Mouse (Mus musculus): ENCODE measurements around the gene Angptl2. TPM values are rescaled to one million over a fixed set of nuclear protein-coding genes. Genes with fewer than 3 reads are reported as not detected.

Angptl2 gene
- polyA plus RNA-seq (2015; fragmentation: Nextera tagmentation; extraction: Ambion mirVana), result 36.8 and 38.5 TPM in 2 replicates

DNA sequence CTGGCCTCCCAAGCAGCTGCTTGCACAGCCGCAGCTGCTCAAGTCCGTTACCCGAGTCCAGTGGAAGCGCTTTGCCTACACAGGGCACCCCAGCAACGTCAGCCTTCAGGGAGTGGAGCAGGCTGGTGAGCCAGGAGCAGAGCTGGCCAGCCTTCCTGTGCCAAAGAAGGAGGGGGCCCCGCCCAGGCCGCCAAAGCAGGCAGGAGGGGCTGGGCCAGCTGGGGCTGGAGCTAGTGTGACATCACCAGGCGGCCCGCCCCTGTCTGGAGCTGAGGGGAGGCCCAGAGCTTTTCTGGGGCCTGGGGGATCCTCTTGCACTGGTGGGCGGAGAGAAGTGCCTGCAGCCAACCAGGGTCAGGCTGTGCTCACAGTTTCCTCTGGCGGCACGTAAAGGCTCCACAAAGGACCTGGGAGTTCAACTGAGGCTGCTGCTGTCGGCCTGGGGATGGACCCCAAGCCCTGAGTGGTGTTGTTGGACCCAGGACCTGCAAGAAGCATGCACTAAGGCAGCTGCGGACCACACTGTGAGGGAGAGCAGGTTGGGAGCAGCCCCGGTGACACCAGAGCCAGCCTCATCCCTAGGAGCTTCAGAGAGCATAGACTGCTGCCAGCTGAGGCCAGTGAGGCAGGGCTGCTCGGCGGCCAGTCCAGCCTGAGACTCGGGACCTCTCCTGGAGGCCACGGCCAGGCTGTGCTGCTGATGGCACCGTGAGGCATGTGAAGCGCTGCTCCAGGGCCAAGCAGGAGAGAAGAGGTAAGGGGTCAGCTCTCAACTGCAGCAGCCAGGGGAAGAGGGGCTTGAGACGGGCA, at the start of gene Angptl2:
Angptl2 (plus strand) TSS at position 370 of the 810 bp plus-strand sequence.
- WGBS, result 2% methylated on average over 22 of the region's 22 CpGs

DNA sequence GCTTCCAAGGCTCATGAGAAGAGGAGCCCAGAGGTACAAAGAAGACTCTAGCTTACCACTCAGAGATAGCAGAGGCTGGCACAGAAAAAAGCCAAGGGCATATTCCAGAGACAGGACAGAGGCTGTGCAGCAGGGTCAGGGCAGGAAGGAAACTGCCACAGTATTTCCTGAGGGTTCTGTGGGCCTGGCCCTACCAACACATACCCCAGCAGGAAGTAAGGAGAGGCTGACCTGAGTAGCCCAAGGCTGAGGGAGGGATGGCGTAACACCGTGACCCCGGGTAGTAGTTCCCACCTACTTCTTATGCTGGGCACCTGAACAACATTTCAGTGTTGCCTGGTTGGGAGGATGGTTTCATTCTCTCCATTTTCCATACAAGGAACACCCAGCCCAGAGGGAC, 48.8 kb upstream of the Angptl2 start:
- H3K9ac ChIP-seq, result no peak overlapping the region
- no peak overlapping the region for H3K27ac ChIP-seq
- no peaks in the 10 kb centered on the region for H3K36me3 ChIP-seq
- H3K4me3 ChIP-seq (replicated peaks), result no peak overlapping the region
- no peak for ATAC-seq
- no peaks in the 10 kb centered on the region for H3K9me3 ChIP-seq
- H3K4me2 ChIP-seq (replicated peaks), result no peak overlapping the region
- peaks cover 20% of the 10 kb centered on the region for H3K4me1 ChIP-seq (replicated peaks)
- WGBS, result 87% methylated on average over 3 of the region's 3 CpGs
- H3K27me3 ChIP-seq (replicated peaks), result no peaks in the 10 kb centered on the region

More for the DNA sequence above, at the start of gene Angptl2:
- Histone ChIP-seq H3K27me3 (replicated peaks) (no peaks in the 10 kb centered on the region), H3K4me1 (replicated peaks) (peaks cover 46% of the 10 kb centered on the region), H3K27ac (peak within 1 kb of the TSS; percentile 90), H3K4me3 (replicated peaks) (peak within 1 kb of the TSS; percentile 48), H3K9me3 (no peaks in the 10 kb centered on the region), H3K36me3 (no peaks in the 10 kb centered on the region), H3K4me2 (replicated peaks) (peak within 1 kb of the TSS; percentile 78), H3K9ac (peak within 1 kb of the TSS; percentile 73)
- ATAC-seq, result peak; percentile 96

- no peak for ATAC-seq
- Histone ChIP-seq H3K4me1 (replicated peaks) (peaks cover 20% of the 10 kb centered on the region), H3K27me3 (replicated peaks) (no peaks in the 10 kb centered on the region), H3K9me3 (no peaks in the 10 kb centered on the region), H3K27ac (no peak overlapping the region), H3K36me3 (no peaks in the 10 kb centered on the region), H3K4me3 (replicated peaks) (no peak overlapping the region), H3K4me2 (replicated peaks) (no peak overlapping the region), H3K9ac (no peak overlapping the region)
- WGBS, result 70% methylated on average over 6 of the region's 6 CpGs
These were observed 46.4 kb upstream of the Angptl2 start for GRCm38 (mm10) chr2:33169445-33169844.

DNA sequence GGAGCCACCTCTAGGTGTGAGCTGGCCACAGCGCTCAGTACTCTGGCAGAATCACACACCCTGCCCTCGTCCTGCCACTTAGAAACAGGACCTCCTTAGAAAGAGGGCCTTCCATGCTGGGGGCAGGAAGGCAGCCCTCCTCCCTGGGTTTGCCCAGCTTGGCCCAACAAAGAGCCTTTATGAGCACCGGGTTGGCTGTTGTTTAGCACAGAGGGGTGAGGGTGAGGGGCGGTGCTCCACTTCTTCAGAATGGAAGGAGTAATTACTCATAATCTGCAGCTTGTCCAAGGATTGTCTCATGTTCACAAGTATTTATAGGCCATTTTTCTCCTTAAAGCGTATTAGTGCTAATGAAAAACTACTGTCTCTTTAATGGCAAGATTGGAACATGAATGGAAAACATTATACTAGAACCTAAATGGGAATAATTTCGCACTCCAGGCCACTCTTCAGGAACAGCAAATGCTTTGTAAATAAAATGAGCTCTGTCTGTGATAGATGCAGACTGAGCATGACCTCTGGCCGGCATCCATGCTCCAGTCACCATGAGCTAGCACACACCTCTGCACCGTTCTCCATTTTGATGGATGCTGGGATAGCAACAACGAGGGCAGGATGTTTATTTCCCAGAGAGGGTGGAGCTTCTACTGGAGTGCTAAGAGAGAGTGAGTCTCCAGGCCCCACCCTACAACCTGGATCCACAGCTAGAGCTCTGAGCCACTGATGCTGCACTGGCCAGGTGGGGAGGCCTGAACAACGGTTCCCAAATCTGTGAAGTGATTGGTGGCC, 44.9 kb upstream of the Angptl2 start:
- Histone ChIP-seq H3K36me3 (no peaks in the 10 kb centered on the region), H3K4me2 (replicated peaks) (no peak overlapping the region), H3K4me1 (replicated peaks) (peaks cover 7% of the 10 kb centered on the region; the same call in 1 of the 2 replicates), H3K9me3 (no peaks in the 10 kb centered on the region), H3K9ac (no peak overlapping the region), H3K4me3 (replicated peaks) (no peak overlapping the region), H3K27ac (no peak overlapping the region), H3K27me3 (replicated peaks) (no peaks in the 10 kb centered on the region)
- 59% methylated on average over 10 of the region's 10 CpGs for WGBS
- ATAC-seq, result no peak

- no peak overlapping the region for H3K4me2 ChIP-seq (replicated peaks)
- no peak for ATAC-seq
- no peak overlapping the region for H3K27ac ChIP-seq
- WGBS, result 67% methylated on average over 10 of the region's 10 CpGs
- no peaks in the 10 kb centered on the region for H3K36me3 ChIP-seq
- no peak overlapping the region for H3K4me3 ChIP-seq (replicated peaks)
- H3K9me3 ChIP-seq, result no peaks in the 10 kb centered on the region
- no peak overlapping the region for H3K9ac ChIP-seq
- H3K4me1 ChIP-seq (replicated peaks), result peaks cover 14% of the 10 kb centered on the region
- H3K27me3 ChIP-seq (replicated peaks), result no peaks in the 10 kb centered on the region
These were observed 42.7 kb upstream of the Angptl2 start for GRCm38 (mm10) chr2:33173126-33173525.

GRCm38 (mm10) chr2:33173686-33174085, 42.2 kb upstream of the Angptl2 start:
- Histone ChIP-seq H3K9ac (no peak overlapping the region), H3K4me2 (replicated peaks) (no peak overlapping the region), H3K9me3 (no peaks in the 10 kb centered on the region), H3K36me3 (no peaks in the 10 kb centered on the region), H3K4me3 (replicated peaks) (no peak overlapping the region), H3K27ac (no peak overlapping the region), H3K4me1 (replicated peaks) (peaks cover 20% of the 10 kb centered on the region), H3K27me3 (replicated peaks) (no peaks in the 10 kb centered on the region)
- ATAC-seq, result no peak
- 92% methylated on average over 7 of the region's 7 CpGs for WGBS

DNA sequence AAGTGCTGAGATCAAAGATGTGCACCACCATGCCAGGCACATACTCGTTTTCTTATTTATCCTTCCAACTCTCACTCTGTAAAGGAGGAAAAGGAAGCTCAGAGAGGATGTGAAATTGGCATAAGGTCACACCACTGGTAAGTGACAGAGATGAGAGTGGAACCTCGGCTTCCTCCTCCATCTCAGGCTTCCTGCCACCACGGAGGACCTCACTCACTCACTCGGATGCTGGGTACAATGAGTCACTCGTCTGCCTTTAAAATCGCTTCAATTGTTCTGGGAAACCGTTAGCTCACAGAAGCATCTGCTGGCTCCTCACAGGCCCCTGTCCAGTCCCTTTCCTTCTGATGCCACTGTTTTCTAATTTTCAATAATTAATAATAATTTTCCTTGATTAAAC, 39.4 kb upstream of the Angptl2 start:
- H3K9me3 ChIP-seq, result no peaks in the 10 kb centered on the region
- peaks cover 32% of the 10 kb centered on the region for H3K4me1 ChIP-seq (replicated peaks)
- WGBS, result 64% methylated on average over 7 of the region's 7 CpGs
- H3K9ac ChIP-seq, result no peak overlapping the region
- no peak overlapping the region for H3K27ac ChIP-seq
- ATAC-seq, result no peak
- H3K36me3 ChIP-seq, result no peaks in the 10 kb centered on the region
- no peaks in the 10 kb centered on the region for H3K27me3 ChIP-seq (replicated peaks)
- H3K4me2 ChIP-seq (replicated peaks), result no peak overlapping the region
- H3K4me3 ChIP-seq (replicated peaks), result no peak overlapping the region

GRCm38 (mm10) chr2:33176921-33177320, 38.9 kb upstream of the Angptl2 start:
- H3K4me1 ChIP-seq (replicated peaks), result peaks cover 32% of the 10 kb centered on the region
- no peak overlapping the region for H3K4me2 ChIP-seq (replicated peaks)
- no peaks in the 10 kb centered on the region for H3K27me3 ChIP-seq (replicated peaks)
- H3K9ac ChIP-seq, result no peak overlapping the region
- peak overlapping the region; percentile 76 for H3K27ac ChIP-seq
- H3K9me3 ChIP-seq, result no peaks in the 10 kb centered on the region
- no peak for ATAC-seq
- no peaks in the 10 kb centered on the region for H3K36me3 ChIP-seq
- H3K4me3 ChIP-seq (replicated peaks), result no peak overlapping the region
- 52% methylated on average over 2 of the region's 2 CpGs for WGBS

GRCm38 (mm10) chr2:33177443-33178242, 38.2 kb upstream of the Angptl2 start:
- no peak overlapping the region for H3K4me3 ChIP-seq (replicated peaks)
- H3K4me2 ChIP-seq (replicated peaks), result peak overlapping the region; percentile 47
- peak; percentile 82 for ATAC-seq
- H3K4me1 ChIP-seq (replicated peaks), result peaks cover 32% of the 10 kb centered on the region
- WGBS, result 27% methylated on average over 12 of the region's 12 CpGs
- H3K27me3 ChIP-seq (replicated peaks), result no peaks in the 10 kb centered on the region
- peak overlapping the region; percentile 76 for H3K27ac ChIP-seq
- no peaks in the 10 kb centered on the region for H3K9me3 ChIP-seq
- H3K36me3 ChIP-seq, result no peaks in the 10 kb centered on the region
- no peak overlapping the region for H3K9ac ChIP-seq

GRCm38 (mm10) chr2:33178243-33178932, 37.5 kb upstream of the Angptl2 start:
- Histone ChIP-seq H3K27me3 (replicated peaks) (no peaks in the 10 kb centered on the region), H3K9ac (peak overlapping the region; percentile 20), H3K36me3 (no peaks in the 10 kb centered on the region), H3K9me3 (no peaks in the 10 kb centered on the region), H3K4me3 (replicated peaks) (no peak overlapping the region), H3K27ac (peak overlapping the region; percentile 76), H3K4me2 (replicated peaks) (peak overlapping the region; percentile 47), H3K4me1 (replicated peaks) (peaks cover 32% of the 10 kb centered on the region)
- ATAC-seq, result peak; percentile 46
- WGBS, result 42% methylated on average over 11 of the region's 11 CpGs

DNA sequence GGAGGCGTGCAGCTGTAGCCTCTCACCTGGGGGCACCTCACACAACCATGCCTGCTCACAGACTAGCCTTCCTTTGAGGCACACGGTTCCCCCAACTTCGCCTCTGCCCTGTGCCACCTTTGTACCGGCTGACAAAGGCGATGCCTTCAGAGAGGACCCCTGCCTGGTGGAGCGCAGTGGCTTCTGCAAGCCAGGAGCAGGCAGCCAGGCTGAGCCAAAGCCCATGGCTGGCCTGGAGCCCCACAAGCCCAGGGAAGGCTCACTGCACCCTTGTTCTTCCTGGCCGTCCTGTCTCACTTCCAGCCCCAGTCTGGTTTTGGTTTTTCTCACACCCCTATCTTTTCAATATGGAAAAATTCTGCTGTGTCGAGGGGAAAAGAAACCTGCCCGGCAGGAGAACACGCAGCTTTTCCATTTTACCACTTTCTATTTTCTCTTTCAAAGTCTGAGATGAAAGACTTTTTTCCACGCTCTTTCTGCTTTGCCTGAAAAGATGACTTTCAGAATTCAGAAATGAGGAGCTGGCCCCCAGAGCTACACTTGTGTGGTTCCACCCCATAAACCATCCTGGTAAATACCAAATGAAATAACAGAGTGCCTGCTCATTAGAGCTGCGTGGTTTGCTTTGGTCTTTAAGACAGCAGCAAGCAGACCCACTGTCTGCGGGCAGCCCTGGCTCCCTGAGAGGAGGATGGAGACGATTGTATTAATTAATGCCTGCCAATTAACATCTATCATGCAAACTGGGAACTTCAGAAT, 36.5 kb upstream of the Angptl2 start:
- H3K36me3 ChIP-seq, result no peaks in the 10 kb centered on the region
- no peak overlapping the region for H3K4me2 ChIP-seq (replicated peaks)
- ATAC-seq, result no peak
- no peak overlapping the region for H3K4me3 ChIP-seq (replicated peaks)
- H3K9ac ChIP-seq, result no peak overlapping the region; the same call in 1 of the 2 replicates
- H3K27ac ChIP-seq, result peak overlapping the region; percentile 76
- H3K27me3 ChIP-seq (replicated peaks), result no peaks in the 10 kb centered on the region
- no peaks in the 10 kb centered on the region for H3K9me3 ChIP-seq
- peaks cover 32% of the 10 kb centered on the region for H3K4me1 ChIP-seq (replicated peaks)
- 68% methylated on average over 14 of the region's 14 CpGs for WGBS

Data from intestine, embryonic 15.5 days (tissue).